Mouse (Mus musculus): ENCODE measurements at regions not wholly inside any gene's neighbourhood (a gene's known extent, or its start where the extent isn't known, plus 50 kb on each side); places are given as distances from the start of the nearest gene placed in this dataset.

DNA sequence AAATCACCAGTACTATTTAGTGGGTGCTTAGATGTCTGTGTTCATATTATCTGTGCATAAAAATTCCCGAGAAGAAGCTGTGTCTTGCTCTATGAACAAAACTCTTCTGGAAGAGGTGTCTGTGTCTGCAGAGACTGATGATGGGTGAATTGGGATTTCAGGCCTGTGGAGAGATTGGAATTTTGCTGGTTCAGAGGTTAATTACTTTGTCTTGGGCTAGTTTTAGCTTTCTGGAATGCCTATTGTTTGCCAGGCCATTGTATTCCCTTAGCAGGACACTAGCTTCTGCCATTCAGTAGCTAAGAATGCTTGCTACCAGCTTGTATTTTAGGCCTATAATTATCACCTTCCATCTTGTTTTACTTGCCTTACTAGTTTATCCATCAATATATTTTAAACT is 96.6 kb upstream of the Zcchc13 start:
- Histone ChIP-seq H3K9ac (ENCODE audit: insufficient read depth, low read depth) (no peak overlapping the region), H3K27ac (ENCODE audit: insufficient read depth, low read depth) (no peak overlapping the region), H3K4me3 (replicated peaks in 1 of 3; ENCODE audit: low read depth in 2 of 3, low read length in 2 of 3, poor library complexity in 1 of 3) (no peak overlapping the region), H3K4me2 (ENCODE audit: insufficient read depth, low read depth, poor library complexity, severe bottlenecking) (no peak overlapping the region), H3K9me3 (replicated peaks; ENCODE audit: low read length) (no peaks in the 10 kb centered on the region), H3K27me3 (replicated peaks) (no peaks in the 10 kb centered on the region), H3K36me3 (replicated peaks in 1 of 2; ENCODE audit: control insufficient read depth in 1 of 2, insufficient read depth in 1 of 2, low read length in 1 of 2) (no peaks in the 10 kb centered on the region), H3K79me2 (replicated peaks; ENCODE audit: control insufficient read depth, extremely low read depth, insufficient read depth, poor library complexity, severe bottlenecking) (no peaks in the 10 kb centered on the region), H3K4me1 (ENCODE audit: control insufficient read depth in 1 of 2, insufficient read depth in 2 of 2) (no peaks in the 10 kb centered on the region; a peak in 1 of 4 replicates)
- DNase-seq (ENCODE audit: extremely low read depth) = no peak
- in situ Hi-C loops (cut with MboI; ENCODE audit: low pct_ligation_motif_present, low pct_unique_long_range_greater_than_20kb, low sequenced_read_pairs) = no loop called here
- TF ChIP-seq HCFC1 (IDR thresholded peaks at IDR 0.05; ENCODE audit: low read depth, low read length) (no peak), E2F4 (IDR thresholded peaks at IDR 0.05; ENCODE audit: insufficient replicate concordance, low read depth, low read length) (no peak), CHD2 (IDR thresholded peaks at IDR 0.05; ENCODE audit: low read length) (no peak), UBTF (IDR thresholded peaks at IDR 0.05; ENCODE audit: low read depth, low read length) (no peak), RAD21 (IDR thresholded peaks at IDR 0.05; ENCODE audit: low read depth, low read length) (no peak), MEF2A (IDR thresholded peaks at IDR 0.05; ENCODE audit: borderline replicate concordance, low read depth, low read length) (no peak), NELFE (IDR thresholded peaks at IDR 0.05; ENCODE audit: low read depth, low read length) (no peak), JUND (conservative IDR thresholded peaks at IDR 0.05; ENCODE audit: low read depth, low read length) (no peak), TCF12 (IDR thresholded peaks at IDR 0.05; ENCODE audit: low read depth, low read length) (no peak), NRF1 (IDR thresholded peaks at IDR 0.05; ENCODE audit: low read depth, low read length) (no peak), PAX5 (IDR thresholded peaks at IDR 0.05; ENCODE audit: low read length) (no peak), USF2 (conservative IDR thresholded peaks at IDR 0.05; ENCODE audit: low read depth, low read length) (no peak)
- dilution Hi-C loops (cut with MboI; ENCODE audit: extremely low pct_ligation_motif_present, extremely low pct_unique_long_range_greater_than_20kb, low sequenced_read_pairs) = no loop called here

DNA sequence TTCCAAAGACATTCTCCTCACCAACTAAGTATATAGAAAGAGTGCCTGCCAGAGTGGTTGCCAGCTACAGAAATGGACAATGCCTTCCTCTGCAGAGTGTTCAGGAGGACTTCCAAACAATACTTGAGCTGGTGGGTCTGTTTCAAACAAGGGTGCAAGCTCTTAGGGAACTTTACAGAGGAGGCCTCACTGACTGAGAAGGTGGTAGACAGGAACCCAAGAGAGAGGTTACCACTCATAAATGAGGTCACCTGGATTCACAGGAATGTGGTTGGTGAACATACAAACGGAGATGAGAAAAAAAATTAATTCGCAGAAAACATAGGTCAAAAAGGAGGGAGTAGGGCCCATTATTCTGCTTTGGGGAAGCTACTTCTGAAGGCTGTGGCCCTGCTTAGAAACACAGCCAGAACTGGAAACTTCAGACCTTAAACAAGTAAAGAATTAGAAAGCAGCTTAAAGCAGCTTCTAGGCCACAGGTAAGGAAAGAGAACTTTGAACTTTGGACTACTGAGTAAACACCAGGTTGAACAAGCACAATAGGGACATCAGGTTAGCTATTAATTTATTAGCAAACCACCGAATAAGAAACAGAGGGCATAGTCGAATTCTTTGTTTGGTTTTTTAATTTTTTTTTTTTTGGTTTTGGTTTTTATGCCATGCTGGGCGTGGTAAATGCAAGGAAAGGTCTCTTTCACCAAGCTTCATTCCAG is 83.7 kb upstream of the Zcchc13 start:
- Histone ChIP-seq H3K4me3 (replicated peaks in 1 of 3; ENCODE audit: low read depth in 2 of 3, low read length in 2 of 3, poor library complexity in 1 of 3) (no peak overlapping the region), H3K4me1 (ENCODE audit: control insufficient read depth in 1 of 2, insufficient read depth in 2 of 2) (peaks cover 0 to 5% of the 10 kb centered on the region in 2 experiments; a peak in 1 of 4 replicates), H3K36me3 (replicated peaks in 1 of 2; ENCODE audit: control insufficient read depth in 1 of 2, insufficient read depth in 1 of 2, low read length in 1 of 2) (no peaks in the 10 kb centered on the region), H3K79me2 (replicated peaks; ENCODE audit: control insufficient read depth, extremely low read depth, insufficient read depth, poor library complexity, severe bottlenecking) (no peaks in the 10 kb centered on the region), H3K27me3 (replicated peaks) (no peaks in the 10 kb centered on the region), H3K4me2 (ENCODE audit: insufficient read depth, low read depth, poor library complexity, severe bottlenecking) (no peak overlapping the region), H3K9me3 (replicated peaks; ENCODE audit: low read length) (no peaks in the 10 kb centered on the region), H3K27ac (ENCODE audit: insufficient read depth, low read depth) (no peak overlapping the region), H3K9ac (ENCODE audit: insufficient read depth, low read depth) (no peak overlapping the region)
- no peak for TF ChIP-seq BHLHE40 (IDR thresholded peaks at IDR 0.05; ENCODE audit: low read depth, low read length)
- no peak for TF ChIP-seq CTCF (conservative IDR thresholded peaks at IDR 0.05 in 1 of 2, IDR thresholded peaks at IDR 0.05 in 1 of 2; ENCODE audit: low read depth in 2 of 2, low read length in 2 of 2)
- TF ChIP-seq SIN3A (IDR thresholded peaks at IDR 0.05; ENCODE audit: low read length) = no peak
- TF ChIP-seq E2F4 (IDR thresholded peaks at IDR 0.05; ENCODE audit: insufficient replicate concordance, low read depth, low read length) = no peak
- no peak for TF ChIP-seq ZMIZ1 (IDR thresholded peaks at IDR 0.05; ENCODE audit: low read depth, low read length)
- no peak for TF ChIP-seq MYC (IDR thresholded peaks at IDR 0.05; ENCODE audit: low read depth, low read length)
- TF ChIP-seq MEF2A (IDR thresholded peaks at IDR 0.05; ENCODE audit: borderline replicate concordance, low read depth, low read length) = no peak
- no peak for TF ChIP-seq USF1 (IDR thresholded peaks at IDR 0.05; ENCODE audit: low read depth, low read length)
- TF ChIP-seq HCFC1 (IDR thresholded peaks at IDR 0.05; ENCODE audit: low read depth, low read length) = no peak
- TF ChIP-seq TBP (conservative IDR thresholded peaks at IDR 0.05; ENCODE audit: low read depth, low read length) = no peak
- TF ChIP-seq ZNF384 (IDR thresholded peaks at IDR 0.05; ENCODE audit: low read depth, low read length) = no peak
- TF ChIP-seq RCOR1 (conservative IDR thresholded peaks at IDR 0.05; ENCODE audit: low read depth, low read length) = no peak
- no peak for TF ChIP-seq NRF1 (IDR thresholded peaks at IDR 0.05; ENCODE audit: low read depth, low read length)
- no peak for TF ChIP-seq CHD2 (IDR thresholded peaks at IDR 0.05; ENCODE audit: low read length)
- no peak for TF ChIP-seq UBTF (IDR thresholded peaks at IDR 0.05; ENCODE audit: low read depth, low read length)
- no peak for TF ChIP-seq MXI1 (IDR thresholded peaks at IDR 0.05; ENCODE audit: low read depth, low read length)
- TF ChIP-seq ETS1 (conservative IDR thresholded peaks at IDR 0.05; ENCODE audit: low read depth, low read length) = no peak
- no peak for TF ChIP-seq JUN (IDR thresholded peaks at IDR 0.05; ENCODE audit: insufficient read depth, low read depth, low read length)
- no peak for TF ChIP-seq RAD21 (IDR thresholded peaks at IDR 0.05; ENCODE audit: low read depth, low read length)
- DNase-seq (ENCODE audit: extremely low read depth) = no peak
- in situ Hi-C loops (cut with MboI; ENCODE audit: low pct_ligation_motif_present, low pct_unique_long_range_greater_than_20kb, low sequenced_read_pairs) (no loop called here), dilution Hi-C loops (cut with MboI; ENCODE audit: extremely low pct_ligation_motif_present, extremely low pct_unique_long_range_greater_than_20kb, low sequenced_read_pairs) (no loop called here)
